Mouse (Mus musculus): Measurements from ENCODE around the gene Csad. TPM values are rescaled to one million over a fixed set of nuclear protein-coding genes. Genes with fewer than 3 reads are reported as not detected.
A peak's percentile ranks its signal among the peaks of the same experiment; 100 is the strongest.

Csad gene
- total and polyA plus RNA-seq, 2 experiments from 2014 or later, result 30.3 to 32.8 TPM

DNA sequence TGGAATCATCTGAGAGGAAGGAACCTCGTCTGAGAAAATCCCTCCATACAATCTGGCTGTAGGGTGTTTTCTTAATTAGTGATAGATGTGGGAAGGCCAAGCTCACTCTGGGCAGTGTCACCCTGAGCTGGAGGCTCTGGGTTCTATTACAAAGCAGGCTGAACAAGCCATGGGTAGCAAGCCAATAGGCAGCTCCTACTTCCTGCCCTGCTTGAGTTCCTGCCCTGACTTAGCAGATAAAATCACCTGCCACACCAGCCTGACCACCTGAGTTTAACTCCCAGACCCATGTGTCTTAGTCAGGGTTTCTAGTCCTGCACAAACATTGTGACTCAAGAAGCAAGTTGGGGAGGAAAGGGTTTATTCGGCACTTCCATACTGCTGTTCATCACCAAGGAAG is 35.5 kb downstream of the Csad start:
- Histone ChIP-seq H3K4me2 (ENCODE audit: low read depth, low read length, poor library complexity, severe bottlenecking) (no peak overlapping the region), H3K27me3 (ENCODE audit: insufficient read depth, low read length) (no peaks in the 10 kb centered on the region), H3K9ac (replicated peaks; ENCODE audit: low read length, poor library complexity, severe bottlenecking) (no peak overlapping the region), H3K9me3 (ENCODE audit: low read length) (no peaks in the 10 kb centered on the region), H3K27ac (ENCODE audit: low read depth, low read length) (no peak overlapping the region), H3K4me1 (ENCODE audit: insufficient read depth, low read length) (no peaks in the 10 kb centered on the region), H3K4me3 (ENCODE audit: low read depth, low read length) (no peak overlapping the region), H3K36me3 (ENCODE audit: insufficient read depth, low read length) (no peaks in the 10 kb centered on the region)
- DNase-seq (ENCODE audit: low spot score), result no peak
- no peak for TF ChIP-seq CTCF (IDR thresholded peaks at IDR 0.05)
- ATAC-seq (ENCODE audit: low FRiP score), result no peak
- WGBS, result 70% methylated on average over 2 of the region's 2 CpGs

DNA sequence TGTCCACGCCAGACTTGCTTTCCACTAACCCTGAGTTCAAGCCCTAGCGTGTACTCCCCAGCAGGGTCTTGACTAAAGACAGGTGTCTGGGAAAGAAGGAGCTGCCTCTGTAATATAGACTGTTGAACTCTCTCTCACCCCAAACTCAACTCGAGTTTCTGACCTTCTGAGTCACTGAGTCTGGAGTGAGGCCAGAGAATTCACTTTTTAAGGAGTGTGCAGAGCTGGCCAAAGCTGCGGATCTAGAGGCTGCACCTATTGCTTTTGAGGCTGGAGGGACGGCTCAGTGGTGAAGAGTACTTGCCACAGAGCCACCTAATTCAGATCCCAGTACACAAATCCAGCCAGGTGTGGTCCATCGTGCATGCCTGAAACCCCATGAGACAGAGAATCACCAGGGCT is 36.9 kb downstream of the Csad start:
- no peak for DNase-seq (ENCODE audit: low spot score)
- Histone ChIP-seq H3K36me3 (ENCODE audit: insufficient read depth, low read length) (no peaks in the 10 kb centered on the region), H3K4me1 (ENCODE audit: insufficient read depth, low read length) (no peaks in the 10 kb centered on the region), H3K4me3 (ENCODE audit: low read depth, low read length) (no peak overlapping the region), H3K27me3 (ENCODE audit: insufficient read depth, low read length) (no peaks in the 10 kb centered on the region), H3K27ac (ENCODE audit: low read depth, low read length) (no peak overlapping the region), H3K9ac (replicated peaks; ENCODE audit: low read length, poor library complexity, severe bottlenecking) (no peak overlapping the region), H3K9me3 (ENCODE audit: low read length) (no peaks in the 10 kb centered on the region), H3K4me2 (ENCODE audit: low read depth, low read length, poor library complexity, severe bottlenecking) (no peak overlapping the region)
- TF ChIP-seq CTCF (IDR thresholded peaks at IDR 0.05), result no peak
- WGBS, result 73% methylated on average over 6 of the region's 6 CpGs
- no peak for ATAC-seq (ENCODE audit: low FRiP score)

DNA sequence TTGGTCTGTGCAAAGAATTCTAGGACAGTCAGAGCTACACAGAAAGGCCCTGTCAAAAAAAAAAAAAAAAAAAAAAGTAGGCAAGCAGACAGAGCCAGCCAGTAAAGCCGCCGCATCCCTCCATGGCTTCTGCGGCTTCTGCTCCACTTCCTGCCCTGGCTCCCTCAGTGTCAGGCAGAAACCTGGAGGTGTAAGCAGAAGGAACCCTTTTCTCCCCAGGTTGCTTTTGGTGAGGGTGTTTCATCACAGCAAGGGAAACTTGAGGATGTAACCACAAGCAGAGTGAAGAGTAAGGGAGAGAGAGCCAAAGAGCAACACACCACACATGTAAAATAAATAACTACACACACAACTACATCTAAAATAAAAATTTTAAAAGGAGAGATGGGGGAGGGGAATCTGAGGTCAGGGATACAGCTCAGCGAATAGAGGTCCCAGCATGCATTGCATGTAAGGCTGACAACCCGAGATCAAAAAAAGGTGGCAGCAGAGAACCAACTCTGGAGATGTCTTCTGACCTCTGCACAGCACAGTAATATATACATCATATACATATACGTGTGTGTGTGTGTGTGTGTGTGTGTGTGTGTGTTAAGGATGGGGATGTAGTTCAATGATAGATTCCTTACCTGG is 38.9 kb downstream of the Csad start:
- Histone ChIP-seq H3K9ac (replicated peaks; ENCODE audit: low read length, poor library complexity, severe bottlenecking) (no peak overlapping the region), H3K27ac (ENCODE audit: low read depth, low read length) (no peak overlapping the region), H3K4me2 (ENCODE audit: low read depth, low read length, poor library complexity, severe bottlenecking) (no peak overlapping the region), H3K4me3 (ENCODE audit: low read depth, low read length) (no peak overlapping the region), H3K4me1 (ENCODE audit: insufficient read depth, low read length) (no peaks in the 10 kb centered on the region), H3K27me3 (ENCODE audit: insufficient read depth, low read length) (no peaks in the 10 kb centered on the region), H3K9me3 (ENCODE audit: low read length) (no peaks in the 10 kb centered on the region), H3K36me3 (ENCODE audit: insufficient read depth, low read length) (no peaks in the 10 kb centered on the region)
- DNase-seq (ENCODE audit: low spot score) (no peak), ATAC-seq (ENCODE audit: low FRiP score) (no peak)
- no peak for TF ChIP-seq CTCF (IDR thresholded peaks at IDR 0.05)
- 47% methylated on average over 6 of the region's 6 CpGs for WGBS

DNA sequence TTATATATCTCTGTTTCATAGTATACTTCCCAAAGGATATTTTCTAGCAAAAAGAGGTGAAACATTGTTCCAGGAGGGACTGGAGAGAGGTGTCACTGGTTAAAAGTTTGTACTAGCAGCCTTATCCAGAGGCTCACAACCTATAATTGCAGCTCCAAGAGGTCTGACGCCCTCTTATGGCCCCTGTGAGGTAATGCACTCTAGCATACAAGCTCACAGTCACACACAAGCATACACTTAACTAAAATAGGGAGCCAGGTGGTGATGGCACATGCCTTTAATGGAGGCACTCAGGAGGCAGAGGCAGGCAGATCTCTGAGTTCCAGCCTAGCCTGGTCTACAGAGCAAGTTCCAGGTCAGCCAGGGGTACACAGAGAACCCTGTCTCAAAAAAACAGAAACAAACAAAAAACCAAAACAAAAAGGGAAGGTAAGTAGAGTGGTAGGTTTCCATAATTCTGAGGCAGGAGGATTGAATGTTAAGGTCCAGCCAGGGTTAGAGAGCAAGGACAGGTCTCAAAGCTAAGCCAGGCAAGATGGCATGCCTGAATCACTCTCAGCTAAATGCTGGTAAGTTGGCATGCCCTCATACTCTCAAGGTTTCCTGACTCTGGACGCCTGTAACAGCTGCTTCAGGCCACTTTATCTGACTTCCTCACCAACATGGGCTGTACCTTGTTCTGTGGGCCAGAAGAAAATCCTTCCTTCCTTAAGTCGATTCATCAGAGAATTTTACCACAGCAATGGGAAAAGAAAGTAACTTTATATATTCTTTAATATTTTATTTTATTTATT is 40.4 kb downstream of the Csad start:
- ATAC-seq (ENCODE audit: low FRiP score) (no peak), DNase-seq (ENCODE audit: low spot score) (no peak)
- H3K9me3 ChIP-seq (ENCODE audit: low read length), result no peaks in the 10 kb centered on the region
- H3K36me3 ChIP-seq (ENCODE audit: insufficient read depth, low read length), result no peaks in the 10 kb centered on the region
- H3K4me2 ChIP-seq (ENCODE audit: low read depth, low read length, poor library complexity, severe bottlenecking), result no peak overlapping the region
- peak; percentile 13; the same call in 1 of the 2 replicates for TF ChIP-seq CTCF (IDR thresholded peaks at IDR 0.05)
- H3K4me1 ChIP-seq (ENCODE audit: insufficient read depth, low read length), result no peaks in the 10 kb centered on the region
- H3K4me3 ChIP-seq (ENCODE audit: low read depth, low read length), result no peak overlapping the region
- no peak overlapping the region for H3K27ac ChIP-seq (ENCODE audit: low read depth, low read length)
- 52% methylated on average over 3 of the region's 3 CpGs for WGBS
- no peaks in the 10 kb centered on the region for H3K27me3 ChIP-seq (ENCODE audit: insufficient read depth, low read length)
- H3K9ac ChIP-seq (replicated peaks; ENCODE audit: low read length, poor library complexity, severe bottlenecking), result no peak overlapping the region

DNA sequence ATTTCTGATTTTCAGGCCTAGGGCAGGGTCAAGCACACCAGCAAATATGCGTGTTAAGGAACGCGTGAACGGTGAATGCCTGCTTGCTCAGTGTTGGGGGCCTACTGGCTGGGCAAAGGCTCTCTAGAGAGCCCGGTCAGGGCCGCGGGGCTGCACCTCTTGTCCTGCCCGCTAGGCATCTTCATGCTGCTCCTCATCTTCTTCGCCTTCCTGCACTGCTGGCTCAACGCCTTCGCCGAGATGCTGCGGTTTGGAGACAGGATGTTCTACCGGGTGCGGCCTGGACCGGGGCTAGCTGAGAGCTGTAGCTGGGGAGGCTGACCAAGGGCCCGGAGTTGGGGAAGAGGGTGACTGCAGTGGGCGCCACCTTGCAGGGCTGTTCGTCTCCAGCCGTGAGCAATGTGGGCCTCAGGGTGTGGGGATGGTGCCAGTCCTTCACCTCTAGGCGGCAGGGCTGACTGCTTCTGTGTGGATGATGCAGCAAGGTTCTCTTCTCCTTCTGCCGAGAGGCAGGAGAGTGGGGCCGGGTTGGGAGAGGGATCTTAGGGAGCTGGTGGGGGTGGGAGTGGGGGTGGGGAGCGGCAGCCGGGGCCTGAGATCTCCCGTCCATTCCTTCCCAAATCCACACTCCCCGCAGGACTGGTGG is 44.0 kb downstream of the Csad start:
- Histone ChIP-seq H3K9ac (replicated peaks; ENCODE audit: low read length, poor library complexity, severe bottlenecking) (no peak overlapping the region), H3K9me3 (ENCODE audit: low read length) (no peaks in the 10 kb centered on the region), H3K27me3 (ENCODE audit: insufficient read depth, low read length) (no peaks in the 10 kb centered on the region), H3K4me3 (ENCODE audit: low read depth, low read length) (no peak overlapping the region), H3K4me2 (ENCODE audit: low read depth, low read length, poor library complexity, severe bottlenecking) (no peak overlapping the region), H3K27ac (ENCODE audit: low read depth, low read length) (no peak overlapping the region), H3K36me3 (ENCODE audit: insufficient read depth, low read length) (no peaks in the 10 kb centered on the region), H3K4me1 (ENCODE audit: insufficient read depth, low read length) (peaks cover 6% of the 10 kb centered on the region; the same call in 1 of the 2 replicates)
- DNase-seq (ENCODE audit: low spot score), result no peak
- ATAC-seq (ENCODE audit: low FRiP score), result no peak
- 66% methylated on average over 25 of the region's 27 CpGs for WGBS
- no peak for TF ChIP-seq CTCF (IDR thresholded peaks at IDR 0.05)

DNA sequence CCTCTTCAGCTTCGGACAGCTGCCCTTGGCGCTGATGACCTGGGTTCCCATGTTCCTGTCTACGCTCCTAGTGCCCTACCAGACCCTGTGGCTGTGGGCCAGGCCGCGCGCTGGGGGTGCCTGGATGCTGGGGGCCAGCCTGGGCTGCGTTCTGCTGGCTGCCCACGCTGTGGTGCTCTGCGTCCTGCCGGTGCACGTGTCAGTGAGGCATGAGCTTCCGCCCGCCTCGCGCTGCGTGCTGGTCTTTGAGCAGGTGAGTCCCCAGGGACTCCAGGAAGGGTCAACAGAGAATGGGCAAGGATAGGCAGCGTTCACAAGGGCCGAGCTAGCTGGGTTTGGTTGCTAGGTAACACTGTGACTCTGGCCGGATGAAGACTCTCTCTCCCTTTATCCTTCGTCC is 47.7 kb downstream of the Csad start:
- DNase-seq (ENCODE audit: low spot score) (peak; percentile 55), ATAC-seq (ENCODE audit: low FRiP score) (peak; percentile 31; the same call in 1 of the 2 replicates)
- Histone ChIP-seq H3K9me3 (ENCODE audit: low read length) (no peaks in the 10 kb centered on the region), H3K36me3 (ENCODE audit: insufficient read depth, low read length) (no peaks in the 10 kb centered on the region), H3K4me2 (ENCODE audit: low read depth, low read length, poor library complexity, severe bottlenecking) (no peak overlapping the region), H3K9ac (replicated peaks; ENCODE audit: low read length, poor library complexity, severe bottlenecking) (no peak overlapping the region), H3K4me1 (ENCODE audit: insufficient read depth, low read length) (peaks cover 6% of the 10 kb centered on the region; the same call in 1 of the 2 replicates), H3K27ac (ENCODE audit: low read depth, low read length) (no peak overlapping the region), H3K4me3 (ENCODE audit: low read depth, low read length) (no peak overlapping the region), H3K27me3 (ENCODE audit: insufficient read depth, low read length) (no peaks in the 10 kb centered on the region)
- WGBS, result 22% methylated on average over 20 of the region's 20 CpGs
- TF ChIP-seq CTCF (IDR thresholded peaks at IDR 0.05), result 0 out of 2 replicates have a peak, but pooled peaks have one; percentile 7

Measured in midbrain, postnatal 0 days (tissue).